Mouse (Mus musculus) frontal cortex, adult 2 months (tissue): ENCODE results near the gene Elob. TPM values are rescaled to one million over a fixed set of nuclear protein-coding genes. Genes with fewer than 3 reads are reported as not detected.
A peak's percentile ranks its signal among the peaks of the same experiment; 100 is the strongest.

Experiments
- DNase-seq, 2 experiments: peaks; one replicate each; pipeline ENCODE4 v3.0.0; 2022; ENCODE audit warnings: low spot score in 1 of 2; ENCODE audit errors: extremely low spot score in 1 of 2
- polyA plus RNA-seq: library from polyadenylated mRNA; depleted of rRNA; stranded (reverse); fragments of >200 nt; gene quantifications from 2 replicates; pipeline ENCODE4 v1.2.3, GENCODE M21; 2012

Elob gene
- polyA plus RNA-seq, 1 experiment, result 610 TPM

DNA sequence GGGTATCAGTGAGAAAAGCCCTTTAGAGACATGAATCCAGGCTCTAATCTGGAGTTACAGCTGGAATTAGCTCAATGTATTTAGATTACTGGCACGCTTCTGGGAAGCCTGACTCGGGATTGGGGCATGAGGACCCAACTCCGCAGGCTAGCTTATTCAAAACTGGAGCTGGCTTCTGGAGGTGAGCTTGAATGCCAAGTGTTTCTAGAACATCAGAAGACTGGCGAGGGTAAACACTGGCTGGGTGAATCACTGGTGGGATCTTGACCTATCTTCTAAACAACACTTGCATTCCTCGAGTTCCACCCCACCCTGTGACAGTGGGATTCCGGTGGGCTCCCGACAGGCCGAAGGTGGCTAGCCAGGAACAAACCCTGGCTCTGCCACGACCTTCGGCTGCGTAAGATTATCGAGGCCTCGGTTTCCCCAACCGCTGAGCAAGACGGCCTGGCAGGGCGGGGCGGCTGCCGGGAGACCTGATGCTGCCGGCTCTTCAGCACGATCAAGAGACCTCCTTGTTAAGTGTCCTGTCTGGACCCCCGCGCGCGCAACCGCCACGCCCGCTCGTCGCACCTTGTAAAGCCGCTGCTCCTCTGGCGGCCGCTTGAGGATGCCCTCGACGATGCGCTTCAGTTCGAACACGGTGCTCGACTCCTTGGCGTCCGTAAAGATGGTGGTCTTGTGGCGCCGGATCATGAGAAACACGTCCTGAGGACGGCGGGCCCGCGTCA is 500 bp downstream of the Elob start:
- peak in 1 of 2 experiments; percentile 55 for DNase-seq

DNA sequence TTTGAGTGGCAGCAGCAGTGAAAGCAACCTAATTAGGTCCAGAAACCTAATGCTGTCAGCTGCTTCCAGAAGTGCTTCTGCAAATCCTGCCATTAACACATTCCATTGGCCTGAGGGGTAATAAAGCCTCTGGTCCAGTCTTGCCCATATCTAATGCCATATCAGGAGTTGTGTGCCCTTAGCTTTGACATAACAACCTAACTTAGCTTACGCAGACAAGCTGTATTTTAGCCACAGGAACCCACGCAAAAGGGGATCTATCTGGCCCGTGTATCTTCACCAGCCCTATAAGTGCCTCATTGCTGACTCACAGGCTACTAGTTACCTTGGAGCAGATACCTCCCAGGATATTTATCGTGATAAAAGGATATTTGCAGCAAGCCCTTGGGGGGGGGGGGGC is 3.3 kb downstream of the Elob start:
- DNase-seq, result no peak

DNA sequence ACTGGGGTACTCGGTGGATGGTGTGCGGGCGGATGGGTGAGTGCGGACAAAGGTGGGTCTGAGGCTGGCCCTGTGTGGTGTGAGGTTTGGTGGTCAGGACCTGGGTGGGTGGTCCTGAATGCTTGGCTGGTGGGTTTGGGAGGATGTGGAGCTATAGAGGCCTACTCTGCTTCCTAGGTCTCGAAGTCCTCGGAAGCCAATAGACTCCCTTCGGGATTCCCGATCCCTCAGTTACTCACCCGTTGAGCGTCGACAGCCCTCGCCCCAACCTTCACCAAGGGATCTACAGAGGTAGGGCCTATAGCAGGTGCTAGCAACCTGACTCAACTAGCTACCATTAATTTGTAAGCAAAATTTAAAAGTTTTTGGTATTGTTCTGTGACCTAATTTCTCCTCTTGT is 5.3 kb downstream of the Elob start:
- no peak for DNase-seq

DNA sequence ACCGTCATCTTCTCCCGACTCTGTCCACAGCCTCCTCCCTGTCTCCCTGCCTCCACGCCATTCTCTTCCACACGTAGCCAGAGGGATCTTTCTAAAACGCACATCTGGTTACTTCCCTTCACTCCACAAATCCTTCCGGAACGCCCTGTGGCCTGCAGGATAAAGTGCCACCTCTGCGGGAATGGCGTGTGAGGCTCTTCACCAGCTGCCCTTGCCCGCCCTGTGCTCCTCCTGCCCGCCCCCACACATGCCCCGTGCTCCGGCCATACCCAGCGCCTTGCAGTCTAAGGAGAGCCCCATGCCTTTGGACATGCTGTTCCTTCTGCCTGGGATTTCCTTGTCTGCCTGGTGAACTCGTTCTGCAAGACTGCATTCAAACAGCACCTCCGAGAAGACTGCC is 5.9 kb downstream of the Elob start:
- DNase-seq, result no peak

DNA sequence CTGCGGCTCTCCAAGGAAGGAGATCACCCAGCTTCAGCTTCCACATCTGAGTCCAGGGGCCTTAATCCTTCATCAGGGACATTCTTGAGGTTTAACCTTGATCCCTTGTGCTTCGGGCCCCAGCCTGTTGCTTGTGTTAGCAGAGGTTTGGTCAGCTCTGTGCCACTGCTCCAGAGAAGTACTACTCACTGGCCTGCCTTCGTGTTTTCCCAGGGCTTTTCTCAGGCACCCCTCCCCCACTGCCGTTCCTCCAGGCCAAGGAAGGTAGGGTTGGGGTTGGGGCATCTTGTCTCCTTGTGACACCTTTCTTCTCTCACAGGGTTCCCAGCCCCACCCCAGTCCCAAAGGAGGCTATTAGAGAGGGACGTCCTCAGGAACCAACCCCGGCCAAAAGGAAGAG is 6.8 kb downstream of the Elob start:
- no peak for DNase-seq

DNA sequence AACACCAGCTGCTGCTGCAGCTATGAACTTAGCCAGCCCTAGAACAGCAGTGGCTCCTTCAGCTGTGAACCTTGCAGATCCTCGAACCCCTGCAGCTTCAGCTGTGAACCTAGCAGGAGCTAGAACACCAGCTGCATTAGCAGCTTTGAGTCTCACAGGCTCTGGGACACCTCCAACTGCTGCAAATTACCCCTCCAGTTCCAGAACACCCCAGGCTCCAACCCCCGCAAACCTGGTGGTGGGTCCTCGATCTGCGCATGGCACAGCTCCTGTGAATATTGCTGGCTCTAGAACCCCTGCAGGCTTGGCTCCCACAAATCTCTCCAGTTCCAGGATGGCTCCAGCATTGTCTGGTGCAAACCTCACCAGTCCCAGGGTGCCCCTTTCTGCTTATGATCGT is 8.2 kb downstream of the Elob start:
- DNase-seq, result no peak

DNA sequence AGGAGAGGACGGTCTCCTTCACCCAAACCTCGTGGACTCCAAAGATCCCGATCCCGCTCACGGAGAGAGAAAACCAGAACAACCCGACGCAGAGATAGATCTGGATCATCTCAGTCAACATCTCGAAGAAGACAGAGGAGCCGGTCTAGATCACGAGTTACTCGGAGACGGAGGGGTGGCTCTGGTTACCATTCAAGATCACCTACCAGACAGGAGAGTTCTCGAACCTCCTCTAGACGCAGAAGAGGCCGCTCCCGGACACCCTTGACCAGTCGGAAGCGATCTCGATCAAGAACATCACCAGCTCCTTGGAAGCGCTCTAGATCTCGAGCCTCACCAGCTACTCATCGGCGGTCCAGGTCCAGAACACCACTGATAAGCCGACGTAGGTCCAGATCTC is 9.7 kb downstream of the Elob start:
- DNase-seq, result no peak

DNA sequence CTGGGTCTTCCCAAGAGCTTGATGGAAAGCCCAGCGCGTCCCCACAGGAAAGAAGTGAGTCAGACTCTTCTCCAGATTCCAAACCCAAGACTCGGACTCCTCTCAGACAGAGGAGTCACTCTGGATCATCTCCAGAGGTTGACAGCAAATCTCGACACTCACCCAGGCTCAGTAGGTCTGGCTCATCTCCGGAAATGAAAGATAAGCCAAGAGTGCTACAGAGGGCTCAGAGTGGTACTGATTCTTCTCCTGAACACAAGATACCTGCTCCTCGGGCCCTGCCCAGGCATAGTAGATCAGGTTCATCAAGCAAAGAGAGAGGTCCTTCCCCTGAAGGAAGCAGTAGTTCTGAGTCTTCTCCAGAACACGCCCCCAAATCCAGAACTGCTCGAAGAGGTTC is 10.4 kb downstream of the Elob start:
- no peak for DNase-seq

DNA sequence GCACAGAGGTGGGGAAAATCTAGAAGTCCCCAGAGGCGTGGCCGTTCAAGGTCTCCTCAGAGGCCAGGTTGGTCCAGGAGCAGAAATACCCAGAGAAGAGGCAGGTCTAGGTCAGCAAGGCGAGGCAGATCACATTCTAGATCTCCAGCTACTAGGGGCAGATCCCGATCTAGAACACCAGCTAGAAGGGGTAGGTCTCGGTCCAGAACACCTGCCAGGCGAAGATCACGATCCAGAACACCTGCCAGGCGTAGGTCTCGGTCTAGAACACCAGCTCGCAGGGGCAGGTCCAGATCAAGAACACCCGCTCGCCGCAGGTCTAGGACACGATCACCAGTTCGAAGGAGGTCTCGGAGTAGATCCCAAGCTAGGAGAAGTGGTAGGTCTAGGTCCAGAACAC is 13.3 kb downstream of the Elob start:
- DNase-seq, result no peak

DNA sequence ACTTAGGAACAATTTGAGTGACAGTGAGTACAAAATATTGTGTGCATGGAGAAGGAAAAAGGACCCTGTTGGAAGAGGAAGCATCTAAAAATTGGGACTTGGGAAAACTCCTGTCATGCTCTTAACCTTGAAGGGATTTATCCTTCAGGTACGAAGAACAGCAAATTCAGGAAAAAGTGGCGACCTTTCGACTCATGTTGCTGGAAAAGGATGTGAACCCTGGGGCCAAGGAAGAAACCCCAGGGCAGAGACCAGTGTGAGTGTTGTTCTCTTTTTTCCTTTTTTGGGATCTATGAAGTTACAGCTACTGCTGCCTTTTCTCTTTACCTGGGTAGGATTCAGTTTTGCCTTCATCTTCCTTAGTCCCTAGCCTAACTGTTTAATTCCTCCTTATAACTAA is 21.0 kb downstream of the Elob start:
- DNase-seq, result no peak

DNA sequence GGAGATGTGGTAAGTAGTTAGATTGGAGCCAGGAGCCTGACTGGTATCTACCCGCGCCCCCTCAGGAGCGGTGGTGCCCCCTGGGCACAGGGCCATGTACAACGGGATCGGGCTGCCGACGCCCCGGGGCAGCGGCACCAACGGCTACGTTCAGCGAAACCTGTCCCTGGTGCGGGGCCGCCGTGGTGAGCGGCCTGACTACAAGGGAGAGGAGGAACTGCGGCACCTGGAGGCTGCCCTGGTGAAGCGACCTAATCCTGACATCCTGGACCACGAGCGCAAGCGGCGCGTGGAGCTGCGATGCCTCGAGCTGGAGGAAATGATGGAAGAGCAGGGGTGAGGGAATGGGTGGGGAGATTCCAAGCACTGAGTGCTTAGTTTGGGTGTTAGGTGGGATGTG is 22.1 kb downstream of the Elob start:
- DNase-seq, result peak in 1 of 2 experiments; percentile 36

DNA sequence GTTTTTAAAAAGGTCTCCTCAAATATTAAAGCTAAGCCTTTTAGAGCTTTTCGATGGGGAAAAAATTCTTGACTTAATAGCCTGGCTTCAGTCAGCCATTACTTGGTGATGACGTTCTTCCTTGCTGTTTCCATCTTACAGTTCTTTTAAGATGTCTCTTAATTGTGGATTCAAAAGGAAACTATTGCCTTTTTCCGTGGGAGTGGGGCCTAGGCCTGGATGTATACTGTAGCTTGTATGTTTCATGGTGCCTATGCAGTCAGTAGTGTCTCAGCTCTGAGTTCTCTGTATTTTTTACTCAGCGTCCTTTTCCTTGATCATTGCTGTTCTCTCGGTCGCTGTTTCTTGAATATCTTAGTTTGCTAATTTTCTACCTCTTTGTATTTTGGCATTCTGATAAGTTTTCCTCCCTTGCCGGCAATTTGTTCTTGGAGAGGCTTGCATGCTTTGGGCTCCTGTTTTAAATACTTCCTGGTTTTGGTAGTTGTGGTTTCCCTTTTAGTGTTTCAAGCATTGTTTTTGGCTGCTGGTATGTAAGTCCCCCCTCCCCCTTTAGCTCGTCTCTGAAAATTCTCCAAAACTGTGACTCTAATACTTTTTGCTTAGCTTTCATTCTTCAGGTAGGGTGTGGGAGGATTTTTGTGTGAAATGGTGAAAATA is 24.4 kb downstream of the Elob start:
- no peak for DNase-seq

DNA sequence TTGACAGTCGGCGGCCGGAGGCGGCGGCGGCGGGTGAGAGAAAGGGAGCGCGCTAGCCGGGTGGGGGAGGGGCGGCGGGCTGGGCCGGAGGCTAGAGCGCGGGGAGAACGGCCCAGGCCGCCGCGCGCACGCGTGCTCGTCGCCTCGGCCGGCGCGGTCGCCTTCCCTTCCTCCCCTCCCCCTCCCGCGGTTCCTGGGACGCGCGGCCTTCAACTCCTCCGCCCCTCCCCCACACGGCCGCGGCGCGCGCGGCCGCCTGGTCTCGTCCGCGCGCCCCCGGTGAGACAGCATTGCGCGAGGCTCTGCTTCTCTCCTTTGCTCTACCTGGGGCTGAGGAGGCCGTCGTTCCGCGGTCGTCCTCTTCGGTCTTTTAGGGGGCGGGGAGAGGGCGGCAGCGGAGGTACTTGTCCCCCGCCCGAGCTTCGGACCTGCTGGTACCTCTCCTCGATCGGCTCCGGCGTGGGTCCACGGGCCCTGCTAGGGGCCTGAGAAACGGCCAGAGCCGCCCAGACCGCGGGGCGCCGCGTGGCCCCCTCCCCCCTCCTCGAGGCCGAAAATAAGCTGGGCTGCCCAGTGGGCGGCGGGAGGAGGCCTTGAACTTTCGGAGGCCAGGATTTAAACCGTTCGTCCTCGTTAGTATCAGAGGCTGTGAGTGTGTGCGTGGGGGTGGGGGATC is 25.4 kb downstream of the Elob start:
- DNase-seq, result peak in 1 of 2 experiments; percentile 68

DNA sequence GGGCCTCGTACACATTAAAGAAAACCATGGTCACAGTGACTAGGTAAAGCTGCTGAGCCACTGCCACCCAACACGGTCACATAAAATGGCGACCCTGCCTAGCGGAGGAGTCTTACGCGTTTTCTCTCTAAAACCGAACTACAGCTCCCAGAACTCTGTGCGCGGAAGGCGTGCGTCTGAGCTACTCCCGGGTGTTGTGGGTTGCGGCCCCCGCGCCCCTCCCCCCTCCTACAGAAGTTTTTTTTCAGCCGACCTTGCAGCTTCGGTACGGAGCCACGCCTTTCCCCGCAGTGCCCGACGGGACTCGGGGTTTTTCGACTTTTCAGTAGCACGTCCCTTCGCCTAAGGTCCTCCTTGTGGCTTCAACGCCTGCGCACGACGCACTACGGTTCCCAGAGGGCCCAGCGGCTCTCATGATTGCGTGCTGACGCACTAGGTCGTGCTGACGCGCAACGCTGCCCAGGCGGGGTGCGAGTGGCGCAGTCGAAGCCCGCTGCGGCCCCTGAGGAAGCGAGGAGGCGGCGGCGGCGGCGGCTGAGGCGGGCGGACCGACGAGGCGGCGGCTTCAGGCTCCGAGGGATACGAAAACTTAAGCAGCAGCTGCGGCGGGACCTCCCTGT is 26.1 kb downstream of the Elob start:
- peak; percentile 98 to 99 for DNase-seq

DNA sequence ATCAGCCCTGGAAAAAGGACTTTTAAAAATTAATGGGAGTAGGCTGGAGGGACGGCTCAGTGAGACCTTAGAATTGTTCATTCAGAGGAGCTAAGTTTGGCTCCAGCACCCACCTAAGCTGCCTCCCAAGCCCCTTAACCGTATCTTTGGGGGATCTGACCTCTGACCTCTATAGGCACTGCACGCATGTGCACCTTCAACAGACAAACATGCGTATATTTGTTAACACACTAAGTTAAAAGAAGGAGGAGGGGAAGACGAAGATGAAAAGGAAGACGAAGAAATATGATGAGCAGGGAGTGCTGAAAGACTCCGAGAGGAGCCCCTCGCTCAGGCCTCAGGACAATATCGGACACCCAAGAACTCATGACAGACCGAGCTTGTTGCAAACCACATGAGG is 27.3 kb downstream of the Elob start:
- no peak for DNase-seq

DNA sequence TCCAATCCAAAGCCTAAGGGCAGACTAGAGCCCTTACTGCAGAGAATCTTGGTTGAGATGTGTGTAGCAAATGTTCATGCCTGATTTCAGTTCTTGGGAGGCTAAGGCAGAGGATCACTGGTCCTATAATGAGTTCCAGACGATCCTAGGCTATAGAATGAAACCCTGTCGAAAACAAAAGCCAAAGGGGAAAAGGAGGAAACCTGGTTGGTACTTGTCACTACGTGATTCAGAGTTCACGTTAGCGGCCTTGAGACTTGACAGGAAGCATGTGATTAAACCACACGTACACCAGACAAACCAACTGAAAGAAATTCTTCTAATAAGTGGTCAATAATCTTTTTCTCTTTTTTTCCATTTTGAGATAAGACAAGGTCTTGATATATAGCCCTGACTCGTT is 31.6 kb downstream of the Elob start:
- no peak for DNase-seq

DNA sequence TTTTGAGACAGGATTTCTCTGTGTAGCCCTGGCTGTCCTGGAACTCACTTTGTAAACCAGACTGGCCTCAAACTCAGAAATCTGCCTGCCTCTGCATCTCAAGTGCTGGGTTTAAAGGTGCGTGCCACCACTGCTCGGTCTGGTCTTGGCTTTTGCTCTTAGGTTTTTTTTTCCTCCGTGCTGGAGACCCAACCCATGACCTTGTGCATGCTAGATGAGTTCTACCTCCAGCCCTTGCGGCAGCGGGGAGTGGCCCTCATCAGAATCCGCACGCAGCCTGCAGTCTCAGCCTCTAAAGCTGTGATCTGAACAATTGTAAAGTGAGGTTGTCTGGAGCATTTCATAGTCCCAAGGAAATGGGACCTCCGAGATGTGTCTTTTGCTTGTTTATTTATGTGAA is 33.6 kb downstream of the Elob start:
- no peak for DNase-seq

DNA sequence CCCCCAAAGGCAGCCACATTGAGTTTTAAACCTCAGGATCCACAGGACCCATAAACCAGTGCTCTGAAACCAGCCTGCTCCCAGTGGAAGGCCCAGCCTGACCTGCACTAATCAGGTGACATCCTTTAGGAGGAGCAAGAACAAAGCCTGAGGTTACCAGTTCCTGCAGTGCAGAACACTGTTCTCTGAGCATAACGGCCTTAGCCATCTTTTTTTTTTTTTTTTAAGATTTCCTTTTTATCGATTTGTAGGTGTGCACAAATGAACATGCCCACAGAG is 37.9 kb downstream of the Elob start:
- no peak for DNase-seq

DNA sequence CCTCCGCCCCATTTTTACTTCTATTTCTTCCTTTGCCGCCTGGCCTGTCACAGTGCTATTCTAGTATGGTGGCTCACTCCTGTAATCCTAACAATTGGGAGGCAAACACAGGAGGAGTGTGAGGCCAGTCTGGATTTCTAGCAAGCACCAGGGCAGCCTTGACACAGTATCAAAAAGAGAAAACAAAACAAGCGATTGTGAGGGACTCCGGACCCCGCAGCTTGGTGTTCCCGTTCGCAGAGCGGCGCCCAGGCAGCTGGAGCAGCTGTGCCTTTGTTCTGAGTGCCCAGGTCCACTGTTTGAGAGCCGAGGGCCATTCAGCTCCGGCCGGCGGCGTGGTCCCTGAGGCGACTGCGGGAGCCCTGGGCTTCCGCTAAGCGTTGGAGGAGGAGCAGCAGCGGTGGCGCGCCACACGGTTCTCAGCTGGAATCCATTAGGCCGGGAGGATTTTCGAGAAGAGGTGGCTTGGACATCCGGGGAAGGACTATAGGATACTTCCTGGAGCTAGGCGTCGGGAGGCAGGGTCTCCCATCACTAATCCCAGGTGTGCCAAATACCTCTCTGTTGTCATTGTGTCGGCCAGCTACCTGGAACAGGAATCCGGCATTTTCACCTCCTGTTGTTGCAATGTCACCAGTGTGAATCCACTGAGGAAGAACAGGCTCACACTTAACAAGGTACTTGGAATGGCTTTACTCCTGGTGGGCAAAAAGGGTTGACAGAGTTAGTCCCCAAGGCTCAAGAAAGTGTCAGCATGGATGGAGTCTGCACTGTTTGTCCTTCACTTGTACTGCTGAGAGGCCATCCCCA is 38.5 kb downstream of the Elob start, which contains the start of gene Srrm2:
TSS of gene Srrm2 (plus strand) at position 264 of the 810 bp plus-strand sequence.
- peak in 1 of 2 experiments; percentile 54 for DNase-seq

DNA sequence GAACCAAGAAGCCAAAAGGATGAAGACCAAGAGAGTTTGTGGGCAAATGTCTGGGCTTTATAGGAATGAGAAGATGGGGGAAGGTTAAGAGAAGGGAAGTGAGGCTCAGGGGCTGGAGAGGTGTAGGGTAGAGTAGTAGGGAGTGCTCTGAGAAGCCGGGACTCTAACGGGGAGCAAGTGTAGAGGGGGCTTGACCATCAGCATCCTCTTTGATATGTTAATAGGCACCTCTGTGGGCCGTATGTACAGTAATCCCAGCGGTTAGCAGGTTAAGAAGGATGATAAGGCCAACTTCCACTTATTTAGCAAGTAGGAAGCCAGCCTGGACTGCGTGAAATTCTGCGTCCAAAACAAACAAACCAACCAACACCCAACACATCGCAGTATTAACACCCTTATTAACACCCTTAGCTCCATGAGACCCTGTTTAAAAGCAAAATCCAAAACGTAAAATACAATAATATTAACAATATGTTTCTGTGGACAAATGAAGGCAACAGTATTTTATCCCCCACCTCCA is 39.1 kb downstream of the Elob start:
- DNase-seq, result no peak

DNA sequence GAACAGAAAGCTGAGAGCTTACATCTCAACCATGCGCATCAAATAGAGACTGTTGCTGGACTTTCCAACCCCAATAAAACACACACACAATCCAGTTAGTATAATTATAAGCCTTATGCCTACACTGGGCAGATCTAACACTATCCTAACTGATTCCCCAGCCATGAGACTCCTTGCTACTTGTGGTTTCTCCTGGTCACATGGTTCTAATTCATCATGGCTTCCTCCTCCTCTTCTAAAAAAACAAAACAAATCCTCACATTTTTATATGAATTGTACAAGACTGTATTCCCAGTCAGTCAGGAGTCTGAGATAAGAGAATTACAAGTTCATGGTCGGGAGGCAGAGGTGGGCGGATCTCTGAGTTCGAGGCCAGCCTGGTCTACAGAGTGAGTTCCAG is 40.0 kb downstream of the Elob start:
- DNase-seq, result no peak
